Mouse (Mus musculus) olfactory bulb, adult 2 months (tissue): ENCODE measurements at regions not wholly inside any gene's neighbourhood (a gene's known extent, or its start where the extent isn't known, plus 50 kb on each side); places are given as distances from the start of the nearest gene placed in this dataset.

Experiments used
- CTCF ChIP-seq: fragments of 200-500 bp; IDR thresholded peaks from 2 replicates; pipeline ENCODE4 v1.5.1; 2012; ENCODE audit warnings: low read depth, mild to moderate bottlenecking, low read length, moderate library complexity; ENCODE audit not compliant: insufficient read depth
- POLR2A ChIP-seq: fragments of 200-500 bp; IDR thresholded peaks from 2 replicates; pipeline ENCODE4 v1.6.1; 2012; ENCODE audit warnings: mild to moderate bottlenecking, low read depth, low read length, moderate library complexity; ENCODE audit not compliant: insufficient read depth

DNA sequence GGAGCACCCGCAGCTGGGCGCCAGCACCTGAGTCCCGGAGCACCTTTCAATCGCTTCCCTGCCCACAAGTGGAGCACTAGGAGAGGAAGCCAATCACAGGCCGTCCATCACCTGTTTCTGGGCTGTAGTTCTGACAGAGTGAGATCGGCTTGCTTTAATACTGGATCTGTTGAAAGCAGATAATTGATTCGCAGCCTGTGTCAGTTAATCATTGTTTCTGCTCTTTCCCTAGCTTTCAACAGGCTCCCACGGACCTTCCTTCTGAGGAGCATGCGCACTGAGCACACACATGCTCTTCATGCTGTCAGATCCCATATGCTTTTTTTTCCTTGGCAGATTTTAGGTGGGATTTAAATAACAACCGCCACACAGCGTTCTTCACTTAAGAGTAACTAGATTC is 132.3 kb upstream of the Mpp6 start:
- no peak for TF ChIP-seq POLR2A
- no peak for TF ChIP-seq CTCF
